Mouse (Mus musculus) embryonic facial prominence, embryonic 13.5 days (tissue): ENCODE results near the gene Ccdc13. TPM values are rescaled to one million over a fixed set of nuclear protein-coding genes. Genes with fewer than 3 reads are reported as not detected.
A peak's percentile ranks its signal among the peaks of the same experiment; 100 is the strongest.

ENCODE experiments used
- ATAC-seq: fragments of 200-750 bp; cut with Nextera tagmentation; 2 replicates; pipeline ENCODE4 v1.8.0; 2017; ENCODE audit warnings: low read depth; ENCODE audit not compliant: insufficient number of reproducible peaks, insufficient read depth, low FRiP score, low TSS enrichment
- H3K27ac ChIP-seq: fragments of 300-500 bp; sonication (generic); 2 replicates; pipeline ENCODE4 v1.5.1; 2015; ENCODE audit warnings: moderate library complexity, mild to moderate bottlenecking, inconsistent platforms
- H3K27me3 ChIP-seq: fragments of 300-500 bp; sonication (generic); 2 replicates; pipeline ENCODE4 v1.6.1; 2015; ENCODE audit warnings: mild to moderate bottlenecking, inconsistent platforms
- H3K36me3 ChIP-seq: fragments of 300-500 bp; sonication (generic); 2 replicates; pipeline ENCODE4 v1.6.1; 2015; ENCODE audit warnings: mild to moderate bottlenecking, inconsistent platforms
- H3K4me1 ChIP-seq: fragments of 300-500 bp; sonication (generic); 2 replicates; pipeline ENCODE4 v1.6.1; 2015; ENCODE audit warnings: inconsistent platforms
- H3K4me2 ChIP-seq: fragments of 300-500 bp; sonication (generic); 2 replicates; pipeline ENCODE4 v1.6.1; 2015; ENCODE audit warnings: moderate library complexity, mild to moderate bottlenecking, inconsistent platforms
- H3K4me3 ChIP-seq: fragments of 300-500 bp; sonication (generic); 2 replicates; pipeline ENCODE4 v1.5.1; 2015; ENCODE audit warnings: mild to moderate bottlenecking, inconsistent platforms
- H3K9ac ChIP-seq: fragments of 300-500 bp; sonication (generic); 2 replicates; pipeline ENCODE4 v1.6.1; 2015; ENCODE audit warnings: mild to moderate bottlenecking, inconsistent platforms
- H3K9me3 ChIP-seq: fragments of 300-500 bp; sonication (generic); 2 replicates; pipeline ENCODE4 v1.6.1; 2016; ENCODE audit warnings: inconsistent platforms
- WGBS: fragments of 180-500 bp; shearing (Covaris S2); methylation state at CpG from one replicate; pipeline ENCODE4 v1.1.7; 2015; ENCODE audit warnings: mixed read lengths; 5-methylcytosine and 5-hydroxymethylcytosine counted together
- polyA plus RNA-seq: library from polyadenylated mRNA; unstranded; fragments of >200 nt; fragmentation: Nextera tagmentation; extraction: Ambion mirVana; gene quantifications from 2 replicates; pipeline ENCODE4 v1.2.1, GENCODE M21; 2015

Gene Ccdc13
- polyA plus RNA-seq, 1 experiment from 2014 or later: 1.0 TPM

- Histone ChIP-seq H3K9ac (no peak overlapping the region), H3K27me3 (no peaks in the 10 kb centered on the region), H3K4me3 (no peak overlapping the region), H3K36me3 (peaks cover 8% of the 10 kb centered on the region), H3K4me2 (no peak overlapping the region), H3K27ac (no peak overlapping the region), H3K4me1 (0 out of 2 replicates have a peak, but pooled peaks cover 5% of the 10 kb centered on the region), H3K9me3 (no peaks in the 10 kb centered on the region)
- ATAC-seq: no peak
- WGBS: 95% methylated on average over 2 of the region's 2 CpGs
Observed at GRCm38 (mm10) chr9:121842914-121843313, 3.7 kb upstream of the Ccdc13 start.

- H3K27me3 ChIP-seq: no peaks in the 10 kb centered on the region
- WGBS: 34% methylated on average over 7 of the region's 7 CpGs
- H3K9me3 ChIP-seq: no peaks in the 10 kb centered on the region
- H3K4me3 ChIP-seq: peak overlapping the region; percentile 47
- H3K4me2 ChIP-seq: peak overlapping the region; percentile 75
- no peaks in the 10 kb centered on the region for H3K36me3 ChIP-seq
- peak overlapping the region; percentile 73 for H3K9ac ChIP-seq
- H3K4me1 ChIP-seq: 0 out of 2 replicates have a peak, but pooled peaks cover 5% of the 10 kb centered on the region
- no peak; the same call in 1 of the 2 replicates for ATAC-seq
- no peak overlapping the region for H3K27ac ChIP-seq
Observed at GRCm38 (mm10) chr9:121839622-121839965, 333 bp upstream of the Ccdc13 start.

- no peaks in the 10 kb centered on the region for H3K9me3 ChIP-seq
- no peak overlapping the region for H3K27ac ChIP-seq
- H3K4me1 ChIP-seq: 0 out of 2 replicates have a peak, but pooled peaks cover 5% of the 10 kb centered on the region
- no peak overlapping the region for H3K9ac ChIP-seq
- H3K36me3 ChIP-seq: no peaks in the 10 kb centered on the region
- H3K4me2 ChIP-seq: no peak overlapping the region
- ATAC-seq: no peak
- no peak overlapping the region for H3K4me3 ChIP-seq
- whole genome bisulfite sequencing: 92% methylated on average over 6 of the region's 6 CpGs
- H3K27me3 ChIP-seq: no peaks in the 10 kb centered on the region
Observed at GRCm38 (mm10) chr9:121838008-121838407, 1.3 kb downstream of the Ccdc13 start.

- Histone ChIP-seq H3K4me3 (no peak overlapping the region), H3K27me3 (no peaks in the 10 kb centered on the region), H3K4me2 (no peak overlapping the region)
Observed at GRCm38 (mm10) chr9:121833825-121834224, 5.4 kb downstream of the Ccdc13 start.

GRCm38 (mm10) chr9:121830956-121831293 is 8.3 kb downstream of the Ccdc13 start:
- no peak overlapping the region for H3K4me2 ChIP-seq
- H3K4me1 ChIP-seq: no peaks in the 10 kb centered on the region
- H3K36me3 ChIP-seq: no peaks in the 10 kb centered on the region
- no peak overlapping the region for H3K9ac ChIP-seq
- WGBS: 29% methylated on average over 6 of the region's 6 CpGs
- H3K27me3 ChIP-seq: no peaks in the 10 kb centered on the region
- no peak overlapping the region for H3K27ac ChIP-seq
- H3K4me3 ChIP-seq: no peak overlapping the region
- no peak for ATAC-seq
- no peaks in the 10 kb centered on the region for H3K9me3 ChIP-seq

More at GRCm38 (mm10) chr9:121833825-121834224, 5.4 kb downstream of the Ccdc13 start:
- H3K9me3 ChIP-seq: no peaks in the 10 kb centered on the region
- no peak overlapping the region for H3K27ac ChIP-seq
- WGBS: 79% methylated on average over 11 of the region's 11 CpGs
- H3K36me3 ChIP-seq: no peaks in the 10 kb centered on the region
- H3K4me1 ChIP-seq: 0 out of 2 replicates have a peak, but pooled peaks cover 2% of the 10 kb centered on the region
- ATAC-seq: no peak
- no peak overlapping the region for H3K9ac ChIP-seq

GRCm38 (mm10) chr9:121830243-121830955 is 8.9 kb downstream of the Ccdc13 start:
- Histone ChIP-seq H3K27ac (no peak overlapping the region), H3K9ac (no peak overlapping the region)
- ATAC-seq: no peak

GRCm38 (mm10) chr9:121829270-121829992 is 9.8 kb downstream of the Ccdc13 start:
- H3K27me3 ChIP-seq: no peaks in the 10 kb centered on the region
- H3K4me1 ChIP-seq: no peaks in the 10 kb centered on the region
- ATAC-seq: no peak
- H3K9ac ChIP-seq: no peak overlapping the region
- no peaks in the 10 kb centered on the region for H3K9me3 ChIP-seq
- H3K36me3 ChIP-seq: no peaks in the 10 kb centered on the region
- no peak overlapping the region for H3K27ac ChIP-seq
- no peak overlapping the region for H3K4me3 ChIP-seq
- H3K4me2 ChIP-seq: no peak overlapping the region
- 71% methylated on average over 7 of the region's 7 CpGs for WGBS

More at GRCm38 (mm10) chr9:121830243-121830955, 8.9 kb downstream of the Ccdc13 start:
- no peaks in the 10 kb centered on the region for H3K4me1 ChIP-seq
- H3K27me3 ChIP-seq: no peaks in the 10 kb centered on the region
- H3K36me3 ChIP-seq: no peaks in the 10 kb centered on the region
- H3K9me3 ChIP-seq: no peaks in the 10 kb centered on the region
- H3K4me2 ChIP-seq: no peak overlapping the region
- H3K4me3 ChIP-seq: no peak overlapping the region
- 75% methylated on average over 6 of the region's 6 CpGs for WGBS

- no peak overlapping the region for H3K27ac ChIP-seq
- no peaks in the 10 kb centered on the region for H3K27me3 ChIP-seq
- peaks cover 3% of the 10 kb centered on the region; the same call in 1 of the 2 replicates for H3K4me1 ChIP-seq
- H3K36me3 ChIP-seq: no peaks in the 10 kb centered on the region
- H3K9ac ChIP-seq: no peak overlapping the region
- H3K9me3 ChIP-seq: no peaks in the 10 kb centered on the region
- H3K4me2 ChIP-seq: no peak overlapping the region
- H3K4me3 ChIP-seq: no peak overlapping the region
- ATAC-seq: no peak
- WGBS: 72% methylated on average over 6 of the region's 6 CpGs
Observed at GRCm38 (mm10) chr9:121828314-121828713, 10.9 kb downstream of the Ccdc13 start.

- no peak for ATAC-seq
Observed at GRCm38 (mm10) chr9:121826356-121826755, 12.9 kb downstream of the Ccdc13 start.

GRCm38 (mm10) chr9:121823991-121824390 is 15.3 kb downstream of the Ccdc13 start:
- Histone ChIP-seq H3K9me3 (no peaks in the 10 kb centered on the region), H3K27me3 (no peaks in the 10 kb centered on the region), H3K4me3 (no peak overlapping the region), H3K36me3 (no peaks in the 10 kb centered on the region), H3K4me1 (peaks cover 12% of the 10 kb centered on the region), H3K27ac (no peak overlapping the region), H3K9ac (no peak overlapping the region), H3K4me2 (no peak overlapping the region)
- no peak for ATAC-seq
- WGBS: 78% methylated on average over 7 of the region's 7 CpGs

More at GRCm38 (mm10) chr9:121826356-121826755, 12.9 kb downstream of the Ccdc13 start:
- Histone ChIP-seq H3K4me2 (no peak overlapping the region), H3K9ac (no peak overlapping the region), H3K4me3 (no peak overlapping the region), H3K36me3 (no peaks in the 10 kb centered on the region), H3K27ac (no peak overlapping the region), H3K9me3 (no peaks in the 10 kb centered on the region), H3K27me3 (no peaks in the 10 kb centered on the region), H3K4me1 (peaks cover 3% of the 10 kb centered on the region; the same call in 1 of the 2 replicates)
- 84% methylated on average over 3 of the region's 3 CpGs for WGBS

GRCm38 (mm10) chr9:121823051-121823450 is 16.2 kb downstream of the Ccdc13 start:
- no peak overlapping the region for H3K27ac ChIP-seq
- H3K4me1 ChIP-seq: peaks cover 12% of the 10 kb centered on the region
- no peak overlapping the region for H3K9ac ChIP-seq
- no peak overlapping the region for H3K4me3 ChIP-seq
- no peaks in the 10 kb centered on the region for H3K9me3 ChIP-seq
- H3K27me3 ChIP-seq: no peaks in the 10 kb centered on the region
- ATAC-seq: no peak
- H3K4me2 ChIP-seq: no peak overlapping the region
- 88% methylated on average over 1 of the region's 1 CpGs for WGBS
- H3K36me3 ChIP-seq: no peaks in the 10 kb centered on the region

- H3K36me3 ChIP-seq: no peaks in the 10 kb centered on the region
- no peak overlapping the region for H3K4me2 ChIP-seq
- H3K27me3 ChIP-seq: no peaks in the 10 kb centered on the region
- no peak overlapping the region for H3K27ac ChIP-seq
- H3K9ac ChIP-seq: no peak overlapping the region
- H3K4me1 ChIP-seq: peaks cover 12% of the 10 kb centered on the region
- no peak for ATAC-seq
- H3K9me3 ChIP-seq: no peaks in the 10 kb centered on the region
- H3K4me3 ChIP-seq: no peak overlapping the region
- 71% methylated on average over 6 of the region's 6 CpGs for WGBS
Observed at GRCm38 (mm10) chr9:121822585-121822991, 16.7 kb downstream of the Ccdc13 start.
